Mouse (Mus musculus): ENCODE data around the gene Osbp2.
"Not testable (repeated sequence)": the region's sequence is repeated elsewhere in the genome, so short reads cannot be mapped to it uniquely, and the experiment has no call there.

Osbp2 gene

GRCm38 (mm10) chr11:3863454-3864112 lies at the start of gene Osbp2:
Gene Osbp2, minus strand, starts transcription at chr11:3863903.
- peak; percentile 91 for DNase-seq

- DNase-seq: peak; percentile 47 to 58
Observed at GRCm38 (mm10) chr11:3912875-3913271, 49.2 kb upstream of the Osbp2 start.

- peak; percentile 54 to 59 for DNase-seq
Observed at GRCm38 (mm10) chr11:3912100-3912874, 48.6 kb upstream of the Osbp2 start.

DNA sequence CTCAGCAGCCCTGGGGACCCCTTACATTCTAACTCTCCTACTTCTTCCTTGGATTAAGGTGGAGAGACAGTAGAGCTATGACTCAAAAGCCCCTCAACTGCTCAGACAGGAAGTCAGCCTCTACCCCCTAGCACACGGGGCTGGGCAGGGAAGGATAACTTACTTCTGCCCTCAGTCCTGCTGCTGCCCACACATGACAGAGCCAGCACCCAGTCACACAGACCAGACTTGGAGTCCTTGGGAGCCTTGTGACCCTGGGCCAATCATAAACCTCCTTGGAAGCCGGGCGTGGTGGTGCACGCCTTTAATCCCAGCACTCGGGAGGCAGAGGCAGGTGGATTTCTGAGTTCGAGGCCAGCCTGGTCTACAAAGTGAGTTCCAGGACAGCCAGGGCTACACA lies 47.7 kb upstream of the Osbp2 start:
- DNase-seq: not testable (repeated sequence)

- peak; percentile 52 to 60 for DNase-seq
Observed at GRCm38 (mm10) chr11:3910513-3911310, 47.0 kb upstream of the Osbp2 start.

GRCm38 (mm10) chr11:3909236-3909635 lies 45.5 kb upstream of the Osbp2 start:
- DNase-seq: no peak

- no peak for DNase-seq
Observed at GRCm38 (mm10) chr11:3905446-3905845, 41.7 kb upstream of the Osbp2 start.

DNA sequence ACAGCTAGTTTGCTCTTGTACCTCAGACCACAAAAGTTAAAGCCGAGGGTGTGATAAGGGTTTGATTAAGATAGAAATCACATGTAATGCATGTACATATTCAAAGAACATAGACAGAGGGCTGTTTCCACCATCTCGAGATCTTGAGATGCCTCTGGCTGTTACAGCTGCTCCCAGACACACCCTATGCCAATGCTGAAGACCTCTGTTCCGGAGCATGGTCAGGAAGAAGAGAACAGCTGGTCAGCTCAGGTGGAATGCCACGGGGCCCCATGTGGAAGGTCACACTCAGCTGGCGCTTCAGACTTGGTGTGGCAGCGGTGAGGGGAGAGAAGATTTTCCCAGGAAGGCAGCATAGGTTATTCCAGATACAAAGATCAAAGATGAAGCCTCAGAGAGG lies 41.0 kb upstream of the Osbp2 start:
- no peak for DNase-seq

DNA sequence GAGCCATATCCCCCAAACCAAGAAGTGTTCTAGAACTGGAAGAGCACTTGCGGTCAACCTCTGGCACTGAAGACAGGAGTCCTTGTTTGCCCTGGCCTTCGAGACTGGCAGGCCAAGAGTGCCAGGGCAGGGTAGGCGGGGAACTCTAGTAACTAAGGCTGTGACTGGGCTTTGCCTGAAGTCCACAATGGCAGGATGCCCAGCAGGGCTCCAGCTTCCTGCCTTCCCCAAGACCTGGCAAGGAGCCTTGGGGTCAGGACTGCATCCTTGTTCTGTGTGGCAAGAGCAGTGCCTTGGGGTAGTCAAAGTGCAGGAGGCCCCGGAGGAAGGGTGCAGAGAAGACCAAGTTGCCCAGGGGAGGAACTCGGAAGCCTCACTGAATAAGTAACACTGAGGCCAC lies 39.3 kb upstream of the Osbp2 start:
- peak; percentile 42 to 43 for DNase-seq

DNA sequence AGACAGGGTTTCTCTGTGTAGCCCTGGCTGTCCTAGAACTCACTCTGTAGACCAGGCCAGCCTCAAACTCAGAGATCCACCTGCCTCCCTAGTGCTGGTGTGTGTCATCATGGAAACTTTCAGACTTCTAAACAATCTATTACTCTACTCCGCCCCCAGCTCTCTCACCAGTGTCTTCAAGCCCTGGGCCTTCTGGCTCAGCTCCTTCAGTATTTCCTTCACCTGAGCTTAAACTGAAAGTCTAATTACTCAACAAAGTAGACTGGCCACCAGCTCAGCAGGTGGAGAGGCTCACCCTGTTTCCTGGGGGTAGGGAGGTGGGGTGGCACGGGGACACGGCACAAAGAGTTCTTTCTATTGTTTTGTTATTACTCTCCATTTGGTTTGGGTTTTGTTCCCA lies 38.8 kb upstream of the Osbp2 start:
- no peak for DNase-seq

DNA sequence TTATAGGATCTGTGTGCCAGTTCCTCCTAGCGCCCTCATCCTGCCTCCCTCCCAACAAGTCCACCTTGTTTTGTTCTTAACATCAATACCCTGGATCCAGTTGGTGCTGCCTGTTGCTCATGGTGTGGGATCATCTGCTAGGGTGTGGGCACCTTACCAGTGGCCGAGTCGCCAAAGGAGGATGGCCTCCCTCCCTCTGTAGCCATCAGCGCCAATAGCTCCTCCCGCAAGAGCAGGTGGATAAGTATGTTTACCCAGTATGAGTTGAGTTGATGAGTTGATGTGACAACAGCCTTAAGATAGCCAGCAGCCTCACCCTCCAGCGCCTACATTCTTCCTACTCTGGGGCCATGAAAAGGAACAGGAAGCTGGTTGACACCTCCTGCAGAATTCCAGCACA lies 36.6 kb upstream of the Osbp2 start:
- no peak for DNase-seq

DNA sequence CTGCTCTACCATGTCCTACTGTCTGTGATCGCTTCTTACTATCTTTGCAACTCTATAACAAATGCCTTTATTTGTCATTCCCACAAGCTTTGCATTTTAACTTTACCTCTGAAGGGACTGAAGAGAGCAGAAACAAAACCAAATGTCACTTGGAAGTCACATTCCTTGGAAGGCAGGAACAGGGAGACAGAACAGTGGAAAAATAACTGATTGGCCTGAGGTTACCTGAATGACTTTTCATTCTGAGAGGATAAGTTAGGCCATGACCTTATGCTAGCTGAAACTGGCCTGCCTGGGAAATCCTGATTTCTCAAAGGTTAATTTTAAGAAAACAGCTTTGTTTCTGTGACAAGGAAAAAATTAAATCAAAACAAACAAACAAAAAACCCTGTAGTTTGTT lies 32.2 kb upstream of the Osbp2 start:
- DNase-seq: no peak

GRCm38 (mm10) chr11:3895458-3895857 lies 31.8 kb upstream of the Osbp2 start:
- DNase-seq: no peak

DNA sequence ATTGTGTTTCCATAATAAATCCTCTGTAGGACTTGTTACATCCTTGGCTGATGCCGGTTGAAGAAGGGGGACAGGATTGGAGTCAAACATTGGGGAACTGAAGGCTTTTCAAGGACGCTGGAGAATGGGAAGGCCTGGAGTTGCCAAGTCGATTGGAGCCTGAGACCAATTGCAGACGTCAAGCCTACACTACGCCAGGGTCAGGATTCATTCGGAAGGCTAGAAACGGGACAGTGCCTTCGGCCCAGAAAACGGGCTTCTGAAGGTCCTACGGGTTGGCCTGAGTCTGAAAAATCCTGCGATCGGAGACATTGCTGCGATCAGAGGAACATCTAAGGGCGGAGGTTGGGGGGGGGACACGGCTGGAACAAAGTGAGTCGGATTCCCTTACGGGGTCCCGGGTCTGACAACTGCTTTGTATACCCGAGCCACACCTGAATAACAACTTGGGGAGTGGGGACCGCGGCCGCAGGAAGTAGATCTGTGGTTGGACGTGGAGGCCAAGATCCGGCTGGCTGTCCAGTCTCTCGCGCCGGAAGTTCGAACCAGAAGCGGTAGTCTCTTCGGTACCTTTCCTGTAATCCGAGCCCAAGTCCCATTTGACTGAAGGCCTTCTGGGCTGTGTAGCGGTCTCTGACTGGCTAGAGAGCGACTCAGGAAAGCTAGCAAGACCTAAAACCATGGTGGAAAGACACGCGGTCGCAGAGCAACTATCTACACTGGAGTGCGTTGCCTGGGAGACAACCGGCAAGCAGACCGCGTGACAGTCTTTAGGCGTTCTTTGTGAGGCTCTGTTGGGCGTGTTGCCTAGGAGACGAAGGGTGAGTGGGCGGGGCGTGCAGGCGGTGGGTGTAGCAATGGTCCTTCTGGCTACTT lies 30.9 kb upstream of the Osbp2 start, which contains the start of the genes 4921536K21Rik and Dusp18:
Gene 4921536K21Rik (minus strand): TSS at position 693 of the 876 bp plus-strand sequence.
Gene Dusp18 (plus strand): TSS at position 835 of the 876 bp plus-strand sequence.
- peak; percentile 62 to 75 for DNase-seq

GRCm38 (mm10) chr11:3893970-3894369 lies 30.3 kb upstream of the Osbp2 start:
- no peak for DNase-seq

- DNase-seq: peak in 1 of 2 experiments; percentile 39
Observed at GRCm38 (mm10) chr11:3887331-3887730, 23.6 kb upstream of the Osbp2 start.

GRCm38 (mm10) chr11:3883711-3884110 lies 20.0 kb upstream of the Osbp2 start:
- DNase-seq: no peak

DNA sequence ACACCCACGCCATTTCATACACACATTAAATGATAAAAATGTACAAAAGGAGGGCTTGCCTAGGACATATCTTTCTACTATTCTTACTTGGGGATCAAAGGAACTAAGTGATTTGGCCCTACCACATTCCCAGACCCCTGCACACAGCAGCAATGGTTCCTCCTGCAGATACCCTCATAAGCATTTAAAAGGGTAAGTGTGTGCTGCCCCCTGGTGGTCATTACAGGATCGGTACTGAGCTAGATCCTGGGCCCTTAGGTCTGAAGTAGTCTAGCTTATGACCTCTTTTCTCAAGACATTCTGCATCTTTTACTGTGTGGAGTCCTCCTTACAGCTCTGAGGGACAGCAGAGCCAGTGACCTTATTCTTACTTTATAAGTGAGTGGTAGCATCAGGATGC lies 16.1 kb upstream of the Osbp2 start:
- DNase-seq: peak; percentile 83 to 89

GRCm38 (mm10) chr11:3878660-3879059 lies 15.0 kb upstream of the Osbp2 start:
- DNase-seq: no peak

GRCm38 (mm10) chr11:3876419-3876818 lies 12.7 kb upstream of the Osbp2 start:
- DNase-seq: peak; percentile 60 to 72

DNA sequence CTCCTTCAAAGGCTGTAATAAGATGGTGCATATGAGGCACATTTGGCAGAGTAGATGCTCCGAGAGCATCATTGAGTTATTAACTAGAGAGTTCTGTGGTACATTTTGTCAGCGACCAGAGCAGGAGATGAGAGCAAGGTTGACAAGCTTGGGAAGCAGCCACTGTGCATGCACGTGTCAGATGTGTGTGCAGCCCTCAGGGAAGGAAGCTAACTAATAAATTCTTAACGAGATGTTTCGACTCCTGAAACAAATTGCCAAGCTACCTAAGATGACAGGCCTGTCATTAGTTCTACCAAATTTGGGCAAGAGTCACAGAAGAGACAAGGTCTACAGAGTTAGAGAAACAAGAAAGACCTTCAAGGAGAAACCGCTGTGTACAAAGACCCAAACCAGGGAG lies 640 bp upstream of the Osbp2 start:
- no peak for DNase-seq

Data from cerebellum, adult 18-20 months (tissue).